Mouse (Mus musculus) limb, embryonic 13.5 days (tissue): ENCODE data around the gene Cyp51. TPM values are rescaled to one million over a fixed set of nuclear protein-coding genes. Genes with fewer than 3 reads are reported as not detected.
"Not testable (repeated sequence)": the region's sequence is repeated elsewhere in the genome, so short reads cannot be mapped to it uniquely, and the experiment has no call there.

Experiments used
- ATAC-seq: fragments of 200-750 bp; cut with Nextera tagmentation; 2 replicates; pipeline ENCODE4 v1.8.0; 2017; ENCODE audit warnings: low read depth, moderate number of reproducible peaks, moderate TSS enrichment; ENCODE audit not compliant: low FRiP score
- H3K27ac ChIP-seq: fragments of 300-500 bp; sonication (generic); 2 replicates; pipeline ENCODE4 v1.5.1; 2015; ENCODE audit warnings: inconsistent platforms, mild to moderate bottlenecking, moderate library complexity
- H3K27me3 ChIP-seq: fragments of 300-500 bp; sonication (generic); 2 replicates; pipeline ENCODE4 v1.6.1; 2015; ENCODE audit warnings: mild to moderate bottlenecking, inconsistent platforms
- H3K36me3 ChIP-seq: fragments of 300-500 bp; sonication (generic); 2 replicates; pipeline ENCODE4 v1.6.1; 2015; ENCODE audit warnings: inconsistent platforms, mild to moderate bottlenecking, moderate library complexity
- H3K4me1 ChIP-seq: fragments of 300-500 bp; sonication (generic); 2 replicates; pipeline ENCODE4 v1.6.1; 2015; ENCODE audit warnings: inconsistent platforms
- H3K4me2 ChIP-seq: fragments of 300-500 bp; sonication (generic); replicated peaks from 2 replicates; pipeline ENCODE4 v1.6.1; 2015; ENCODE audit warnings: inconsistent platforms, mild to moderate bottlenecking, moderate library complexity
- H3K4me3 ChIP-seq: fragments of 300-500 bp; sonication (generic); 2 replicates; pipeline ENCODE4 v1.5.1; 2015; ENCODE audit warnings: moderate library complexity, mild to moderate bottlenecking, inconsistent platforms
- H3K9ac ChIP-seq: fragments of 300-500 bp; sonication (generic); 2 replicates; pipeline ENCODE4 v1.6.1; 2015; ENCODE audit warnings: mild to moderate bottlenecking, inconsistent platforms
- H3K9me3 ChIP-seq: fragments of 300-500 bp; sonication (generic); 2 replicates; pipeline ENCODE4 v1.6.1; 2016; ENCODE audit warnings: inconsistent platforms
- WGBS: fragments of 180-500 bp; shearing (Covaris S2); methylation state at CpG from one replicate; pipeline ENCODE4 v1.1.7; 2015; 5-methylcytosine and 5-hydroxymethylcytosine counted together
- polyA plus RNA-seq: library from polyadenylated mRNA; unstranded; fragments of >200 nt; fragmentation: Nextera tagmentation; extraction: Ambion mirVana; gene quantifications from 2 replicates; pipeline ENCODE4 v1.2.1, GENCODE M21; 2015

The Cyp51 gene
- polyA plus RNA-seq: 71.6 and 71.8 TPM in 2 replicates

DNA sequence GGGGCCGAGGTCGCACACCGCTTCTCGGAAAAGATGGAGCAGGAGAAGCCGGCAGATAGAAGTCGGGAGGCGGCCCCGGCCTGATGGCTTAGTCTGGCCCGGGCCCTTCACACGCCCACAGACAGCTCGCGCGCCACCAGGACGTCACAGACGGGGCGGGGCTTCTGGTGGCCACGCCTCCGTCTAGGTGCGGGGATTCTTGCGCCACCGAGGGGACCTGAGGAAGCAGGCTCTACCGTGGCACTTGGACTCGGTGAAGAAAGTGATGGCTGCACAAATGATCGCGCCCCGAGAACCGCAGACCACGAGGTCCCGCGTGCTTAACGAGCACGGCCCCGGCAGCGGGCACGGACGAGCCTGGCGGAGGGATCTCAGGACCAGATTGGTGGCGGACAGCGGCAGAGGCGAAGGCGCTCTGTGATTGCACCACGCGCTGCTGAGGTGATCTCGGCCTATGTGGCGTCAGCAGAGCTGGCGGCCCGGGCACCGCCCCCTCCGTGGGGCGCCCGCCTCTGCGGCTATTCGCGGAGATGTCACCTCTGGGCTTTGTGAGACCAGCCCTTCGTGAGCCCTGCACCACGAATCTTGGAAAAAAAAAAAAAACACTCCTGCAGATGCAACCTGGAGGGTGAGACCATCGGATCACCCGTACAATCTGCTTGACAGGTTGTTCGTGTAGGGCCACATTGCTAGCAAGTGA lies at the start of gene Cyp51:
Gene Cyp51, minus strand, starts transcription at position 406 of the 700 bp plus-strand sequence.
- ATAC-seq: peak; percentile 99
- H3K27me3 ChIP-seq: no peaks in the 10 kb centered on the region
- H3K4me2 ChIP-seq: peak within 1 kb of the TSS; percentile 77
- WGBS: under 1% methylated on average over 56 of the region's 59 CpGs
- peaks cover 28% of the 10 kb centered on the region for H3K36me3 ChIP-seq
- peak within 1 kb of the TSS; percentile 93 for H3K4me3 ChIP-seq
- peaks cover 18% of the 10 kb centered on the region for H3K4me1 ChIP-seq
- no peaks in the 10 kb centered on the region for H3K9me3 ChIP-seq
- peak within 1 kb of the TSS; percentile 94 for H3K27ac ChIP-seq
- H3K9ac ChIP-seq: peak within 1 kb of the TSS; percentile 85

- H3K9me3 ChIP-seq: no peaks in the 10 kb centered on the region
- H3K4me1 ChIP-seq: no peaks in the 10 kb centered on the region
- H3K4me2 ChIP-seq: no peak overlapping the region
- ATAC-seq: no peak
- H3K9ac ChIP-seq: no peak overlapping the region
- no peaks in the 10 kb centered on the region for H3K36me3 ChIP-seq
- no peak overlapping the region for H3K27ac ChIP-seq
- WGBS: 95% methylated on average over 5 of the region's 5 CpGs
- no peaks in the 10 kb centered on the region for H3K27me3 ChIP-seq
- H3K4me3 ChIP-seq: no peak overlapping the region
Measured at GRCm38 (mm10) chr5:4112570-4113098, 8.1 kb upstream of the Cyp51 start.

- H3K4me2 ChIP-seq, H3K27ac ChIP-seq, H3K27me3 ChIP-seq, H3K9me3 ChIP-seq, ATAC-seq, H3K36me3 ChIP-seq, H3K9ac ChIP-seq, H3K4me3 ChIP-seq: not testable (repeated sequence)
- WGBS: 79% methylated on average over 7 of the region's 7 CpGs
- H3K4me1 ChIP-seq: peaks cover 18% of the 10 kb centered on the region
Measured at GRCm38 (mm10) chr5:4107056-4107455, 2.5 kb upstream of the Cyp51 start.

DNA sequence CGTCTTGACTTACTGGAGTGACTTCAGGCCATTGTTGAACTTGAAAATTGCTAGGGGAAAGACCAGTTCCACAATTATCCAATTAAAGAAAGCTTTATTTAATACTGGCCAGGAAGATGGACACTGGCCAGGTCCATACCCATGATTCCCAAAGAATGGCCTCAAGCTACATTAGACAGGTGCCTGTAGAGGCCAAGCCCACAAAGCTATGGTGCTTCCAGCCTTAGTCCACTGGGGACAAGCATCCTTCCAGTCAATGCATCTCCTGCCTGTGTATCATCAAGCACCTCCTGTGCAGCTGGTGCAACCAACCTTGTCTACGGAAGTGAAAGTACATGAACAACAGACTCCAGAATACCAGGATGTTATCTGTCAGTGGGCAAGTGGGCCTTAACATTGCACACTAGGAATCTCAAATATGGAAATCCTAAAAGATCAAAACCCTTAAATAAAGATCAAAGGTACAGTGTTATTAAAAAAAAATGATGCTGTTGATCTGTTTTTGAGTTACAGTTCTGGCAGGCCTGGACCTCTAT lies 1.2 kb upstream of the Cyp51 start:
- no peaks in the 10 kb centered on the region for H3K9me3 ChIP-seq
- peaks cover 18% of the 10 kb centered on the region for H3K36me3 ChIP-seq
- no peak overlapping the region for H3K9ac ChIP-seq
- no peaks in the 10 kb centered on the region for H3K27me3 ChIP-seq
- H3K4me2 ChIP-seq: no peak overlapping the region
- H3K4me1 ChIP-seq: peaks cover 18% of the 10 kb centered on the region
- WGBS: 93% methylated on average over 2 of the region's 2 CpGs
- no peak overlapping the region for H3K4me3 ChIP-seq
- no peak overlapping the region for H3K27ac ChIP-seq
- ATAC-seq: no peak

GRCm38 (mm10) chr5:4103626-4104340 lies 763 bp downstream of the Cyp51 start:
- WGBS: 1% methylated on average over 37 of the region's 41 CpGs
- peak overlapping the region; percentile 93 for H3K4me3 ChIP-seq
- ATAC-seq: peak; percentile 68
- peak overlapping the region; percentile 85 for H3K9ac ChIP-seq
- H3K4me1 ChIP-seq: peaks cover 18% of the 10 kb centered on the region
- peak overlapping the region; percentile 94 for H3K27ac ChIP-seq
- peak overlapping the region; percentile 77 for H3K4me2 ChIP-seq
- H3K27me3 ChIP-seq: no peaks in the 10 kb centered on the region
- H3K9me3 ChIP-seq: no peaks in the 10 kb centered on the region
- peaks cover 35% of the 10 kb centered on the region for H3K36me3 ChIP-seq

GRCm38 (mm10) chr5:4101770-4102169 lies 2.8 kb downstream of the Cyp51 start:
- H3K27ac ChIP-seq: no peak overlapping the region
- no peaks in the 10 kb centered on the region for H3K9me3 ChIP-seq
- H3K4me1 ChIP-seq: peaks cover 18% of the 10 kb centered on the region
- H3K9ac ChIP-seq: no peak overlapping the region
- H3K4me3 ChIP-seq: no peak overlapping the region
- no peak for ATAC-seq
- peaks cover 46% of the 10 kb centered on the region for H3K36me3 ChIP-seq
- 94% methylated on average over 2 of the region's 2 CpGs for WGBS
- no peaks in the 10 kb centered on the region for H3K27me3 ChIP-seq
- H3K4me2 ChIP-seq: no peak overlapping the region

DNA sequence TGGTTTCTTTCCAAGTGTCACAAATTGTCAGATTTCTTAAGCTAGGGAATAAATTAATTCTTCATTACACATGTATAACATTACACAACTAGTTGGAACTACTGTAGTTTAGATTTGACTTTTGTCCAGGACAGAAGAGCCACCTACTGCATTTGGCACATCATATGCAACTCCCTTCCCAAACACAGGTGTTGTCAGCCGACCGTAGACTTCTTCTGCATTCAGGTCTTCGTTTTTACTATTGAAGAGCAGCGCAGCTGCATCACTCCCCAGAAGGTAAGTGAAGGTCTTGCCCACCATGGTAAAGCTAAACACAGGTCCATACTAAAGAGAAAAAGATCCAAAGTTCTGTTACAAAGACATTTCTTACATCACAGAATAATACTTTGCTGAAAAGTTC lies 3.5 kb downstream of the Cyp51 start:
- no peak overlapping the region for H3K27ac ChIP-seq
- no peaks in the 10 kb centered on the region for H3K9me3 ChIP-seq
- peaks cover 46% of the 10 kb centered on the region for H3K36me3 ChIP-seq
- ATAC-seq: no peak
- no peak overlapping the region for H3K4me3 ChIP-seq
- WGBS: 97% methylated on average over 4 of the region's 4 CpGs
- no peaks in the 10 kb centered on the region for H3K27me3 ChIP-seq
- no peak overlapping the region for H3K9ac ChIP-seq
- peaks cover 18% of the 10 kb centered on the region for H3K4me1 ChIP-seq
- H3K4me2 ChIP-seq: no peak overlapping the region

DNA sequence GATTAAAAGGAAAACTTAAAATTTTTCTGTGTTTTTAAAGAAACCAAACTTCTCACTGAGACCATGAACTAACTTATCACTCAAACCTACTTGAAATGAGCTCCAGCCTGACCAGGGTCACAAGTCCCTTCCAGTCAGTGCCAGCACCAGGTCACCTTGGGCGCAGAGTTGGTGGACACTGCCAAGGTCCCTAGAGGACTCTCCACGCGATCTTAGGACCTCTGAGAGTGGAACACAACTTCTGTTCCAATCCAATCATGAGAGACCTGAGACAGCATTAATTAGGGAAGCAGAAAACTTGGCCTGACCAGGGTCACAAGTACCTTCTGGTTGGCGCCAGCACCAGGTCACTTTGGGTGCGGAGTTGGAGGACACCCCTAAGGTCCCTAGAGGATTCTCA lies 10.1 kb downstream of the Cyp51 start:
- no peaks in the 10 kb centered on the region for H3K4me1 ChIP-seq
- 93% methylated on average over 5 of the region's 5 CpGs for WGBS
- H3K36me3 ChIP-seq: peaks cover 70% of the 10 kb centered on the region
- H3K27me3 ChIP-seq: no peaks in the 10 kb centered on the region
- H3K4me2 ChIP-seq: no peak overlapping the region
- H3K9ac ChIP-seq: no peak overlapping the region
- H3K9me3 ChIP-seq: no peaks in the 10 kb centered on the region
- H3K4me3 ChIP-seq: no peak overlapping the region
- ATAC-seq: no peak
- no peak overlapping the region for H3K27ac ChIP-seq

DNA sequence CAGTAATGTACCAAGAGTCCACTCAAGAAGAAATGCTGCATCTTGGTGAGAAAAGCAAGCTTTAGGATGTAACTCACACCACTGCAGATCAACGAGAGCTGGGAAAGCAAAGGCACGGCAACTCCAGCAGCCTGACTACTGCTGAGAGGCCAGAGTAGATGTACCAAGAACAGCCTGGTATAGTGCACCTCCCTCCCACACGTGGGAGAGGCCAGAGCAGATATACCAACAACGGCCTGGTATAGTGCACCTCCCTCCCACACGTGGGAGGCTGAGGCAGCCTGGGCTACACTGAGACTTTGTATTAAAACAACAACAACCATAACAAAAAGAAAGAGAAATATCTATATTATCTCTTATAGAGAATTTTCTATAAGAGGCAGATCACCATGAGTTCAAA lies 16.4 kb downstream of the Cyp51 start:
- Histone ChIP-seq H3K4me3 (no peak overlapping the region), H3K9me3 (no peaks in the 10 kb centered on the region), H3K4me2 (no peak overlapping the region), H3K36me3 (peaks cover 86% of the 10 kb centered on the region), H3K4me1 (no peaks in the 10 kb centered on the region), H3K27ac (no peak overlapping the region), H3K9ac (no peak overlapping the region), H3K27me3 (no peaks in the 10 kb centered on the region)
- ATAC-seq: no peak
- 95% methylated on average over 5 of the region's 5 CpGs for WGBS

DNA sequence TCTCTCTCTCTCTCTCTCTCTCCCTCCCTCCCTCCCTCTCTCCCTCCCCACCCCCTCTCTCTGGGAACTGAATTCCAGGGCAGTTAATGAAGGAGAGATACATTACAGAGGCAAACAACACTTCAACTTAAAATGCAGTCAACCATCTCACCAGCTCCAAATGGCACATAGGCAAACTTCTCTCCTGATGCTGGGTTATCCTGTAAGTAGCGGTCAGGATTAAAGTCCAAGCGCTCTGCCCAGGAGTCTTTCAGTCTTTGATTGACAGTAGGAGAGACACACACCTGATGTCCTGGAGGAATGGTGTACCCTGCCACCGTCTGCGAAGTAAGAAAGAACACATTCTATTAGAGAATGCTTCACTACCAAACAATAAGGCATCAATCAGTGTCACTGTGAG lies 18.2 kb downstream of the Cyp51 start:
- no peaks in the 10 kb centered on the region for H3K4me1 ChIP-seq
- peaks cover 88% of the 10 kb centered on the region for H3K36me3 ChIP-seq
- H3K27ac ChIP-seq: no peak overlapping the region
- H3K4me2 ChIP-seq: no peak overlapping the region
- H3K9ac ChIP-seq: no peak overlapping the region
- WGBS: 95% methylated on average over 4 of the region's 4 CpGs
- H3K9me3 ChIP-seq: no peaks in the 10 kb centered on the region
- ATAC-seq: no peak
- H3K27me3 ChIP-seq: no peaks in the 10 kb centered on the region
- no peak overlapping the region for H3K4me3 ChIP-seq

DNA sequence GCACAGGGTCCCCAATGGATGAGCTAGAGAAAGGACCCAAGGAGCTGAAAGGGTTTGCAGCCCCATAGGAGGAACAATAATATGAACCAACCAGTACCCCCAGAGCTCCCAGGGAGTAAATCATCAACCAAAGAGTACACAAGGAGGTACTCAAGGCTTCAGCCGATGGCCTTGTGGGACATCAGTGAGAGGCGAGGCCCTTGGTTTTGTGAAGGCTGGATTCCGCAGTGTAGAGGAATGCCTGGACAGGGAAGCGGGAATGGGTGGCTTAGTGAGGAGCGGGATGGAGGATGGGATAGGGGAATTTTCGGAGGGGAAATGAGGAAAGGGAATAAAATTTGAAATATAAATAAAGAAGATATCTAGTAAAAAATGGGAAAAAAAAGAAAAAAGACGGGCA lies 19.6 kb downstream of the Cyp51 start:
- no peaks in the 10 kb centered on the region for H3K27me3 ChIP-seq
- 0 out of 2 replicates have a peak, but pooled peaks cover 3% of the 10 kb centered on the region for H3K4me1 ChIP-seq
- peaks cover 91% of the 10 kb centered on the region for H3K36me3 ChIP-seq
- ATAC-seq: no peak
- H3K4me2 ChIP-seq: no peak overlapping the region
- no peaks in the 10 kb centered on the region for H3K9me3 ChIP-seq
- WGBS: 97% methylated on average over 7 of the region's 7 CpGs
- H3K9ac ChIP-seq: no peak overlapping the region
- no peak overlapping the region for H3K27ac ChIP-seq
- H3K4me3 ChIP-seq: no peak overlapping the region

DNA sequence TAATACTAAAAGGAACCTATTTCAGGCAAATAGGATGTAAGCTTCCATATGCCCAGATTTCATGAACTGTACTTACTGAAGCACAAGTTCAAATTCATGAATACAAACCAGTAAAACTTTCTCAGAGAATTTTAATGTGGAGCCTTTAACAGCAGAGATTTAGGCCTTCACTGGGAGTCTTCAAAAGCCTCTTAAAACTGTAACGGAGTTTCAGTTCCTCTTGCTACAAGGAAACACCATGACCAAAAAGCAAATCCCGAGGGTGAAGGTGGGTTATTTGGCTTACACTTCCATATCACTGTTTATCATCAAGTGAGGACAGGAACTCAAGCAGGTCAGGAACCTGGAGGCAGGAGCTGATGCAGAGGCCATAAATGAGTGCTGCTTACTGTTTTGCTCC lies 23.0 kb downstream of the Cyp51 start:
- 83% methylated on average over 2 of the region's 2 CpGs for WGBS
- Histone ChIP-seq H3K4me3 (no peak overlapping the region), H3K27ac (no peak overlapping the region), H3K36me3 (peaks cover 91% of the 10 kb centered on the region), H3K4me1 (0 out of 2 replicates have a peak, but pooled peaks cover 3% of the 10 kb centered on the region), H3K27me3 (no peaks in the 10 kb centered on the region), H3K4me2 (no peak overlapping the region), H3K9ac (no peak overlapping the region), H3K9me3 (no peaks in the 10 kb centered on the region)
- ATAC-seq: no peak
